Mouse (Mus musculus) forebrain, embryonic 13.5 days (tissue): ENCODE data around the gene Anxa4. TPM values are rescaled to one million over a fixed set of nuclear protein-coding genes. Genes with fewer than 3 reads are reported as not detected.

Source experiments
- ATAC-seq: fragments of 200-750 bp; cut with Nextera tagmentation; 2 replicates; pipeline ENCODE4 v1.8.0; 2017
- H3K27ac ChIP-seq: fragments of 300-500 bp; sonication (generic); 2 replicates; pipeline ENCODE4 v1.5.1; 2015; ENCODE audit warnings: inconsistent platforms, mild to moderate bottlenecking, moderate library complexity
- H3K27me3 ChIP-seq: fragments of 300-500 bp; sonication (generic); 2 replicates; pipeline ENCODE4 v1.6.1; 2015; ENCODE audit warnings: mild to moderate bottlenecking, inconsistent platforms
- H3K36me3 ChIP-seq: fragments of 300-500 bp; sonication (generic); 2 replicates; pipeline ENCODE4 v1.6.1; 2015; ENCODE audit warnings: mild to moderate bottlenecking, inconsistent platforms; ENCODE audit not compliant: poor library complexity, severe bottlenecking
- H3K4me1 ChIP-seq: fragments of 300-500 bp; sonication (generic); 2 replicates; pipeline ENCODE4 v1.6.1; 2015; ENCODE audit warnings: inconsistent platforms
- H3K4me2 ChIP-seq: fragments of 300-500 bp; sonication (generic); 2 replicates; pipeline ENCODE4 v1.6.1; 2015; ENCODE audit warnings: inconsistent platforms, mild to moderate bottlenecking, moderate library complexity
- H3K4me3 ChIP-seq: fragments of 300-500 bp; sonication (generic); 2 replicates; pipeline ENCODE4 v1.5.1; 2015; ENCODE audit warnings: mild to moderate bottlenecking, inconsistent platforms
- H3K9ac ChIP-seq: fragments of 300-500 bp; sonication (generic); 2 replicates; pipeline ENCODE4 v1.6.1; 2015; ENCODE audit warnings: mild to moderate bottlenecking, inconsistent platforms
- H3K9me3 ChIP-seq: fragments of 300-500 bp; sonication (generic); replicated peaks from 2 replicates; pipeline ENCODE4 v1.6.1; 2016; ENCODE audit warnings: inconsistent platforms
- WGBS: fragments of 180-500 bp; shearing (Covaris S2); methylation state at CpG from one replicate; pipeline ENCODE4 v1.1.7; 2015; 5-methylcytosine and 5-hydroxymethylcytosine counted together
- polyA plus RNA-seq: library from polyadenylated mRNA; unstranded; fragments of >200 nt; fragmentation: Nextera tagmentation; extraction: Ambion mirVana; gene quantifications from 2 replicates; pipeline ENCODE4 v1.2.1, GENCODE M21; 2015

The Anxa4 gene
- polyA plus RNA-seq, 1 experiment from 2014 or later, result 2.9 TPM

DNA sequence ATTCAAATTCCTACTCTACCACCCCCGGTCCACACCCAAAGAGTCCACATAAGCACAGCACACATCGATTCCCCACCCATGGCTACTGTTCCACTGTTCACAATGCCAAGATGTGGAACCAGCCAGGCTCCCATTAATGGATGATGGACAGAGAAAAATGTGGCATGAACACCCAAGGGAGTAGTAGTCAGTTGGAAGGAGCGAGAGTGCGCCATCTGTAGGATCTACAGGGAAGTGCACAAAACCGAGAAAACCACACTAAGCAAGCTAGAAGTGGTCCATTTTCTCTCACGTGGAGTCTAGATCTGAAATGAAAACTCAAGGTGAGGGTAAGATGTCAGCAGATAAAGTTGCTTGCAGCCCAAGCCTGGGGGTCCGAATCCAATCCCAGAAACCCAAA, 27.3 kb upstream of the Anxa4 start:
- Histone ChIP-seq H3K4me1 (peaks cover 8% of the 10 kb centered on the region), H3K36me3 (no peaks in the 10 kb centered on the region), H3K27me3 (peaks cover 11% of the 10 kb centered on the region; the same call in 1 of the 2 replicates), H3K4me3 (no peak overlapping the region), H3K9me3 (no peaks in the 10 kb centered on the region), H3K9ac (no peak overlapping the region), H3K27ac (no peak overlapping the region), H3K4me2 (no peak overlapping the region)
- WGBS, result 64% methylated on average over 7 of the region's 7 CpGs
- ATAC-seq, result no peak

DNA sequence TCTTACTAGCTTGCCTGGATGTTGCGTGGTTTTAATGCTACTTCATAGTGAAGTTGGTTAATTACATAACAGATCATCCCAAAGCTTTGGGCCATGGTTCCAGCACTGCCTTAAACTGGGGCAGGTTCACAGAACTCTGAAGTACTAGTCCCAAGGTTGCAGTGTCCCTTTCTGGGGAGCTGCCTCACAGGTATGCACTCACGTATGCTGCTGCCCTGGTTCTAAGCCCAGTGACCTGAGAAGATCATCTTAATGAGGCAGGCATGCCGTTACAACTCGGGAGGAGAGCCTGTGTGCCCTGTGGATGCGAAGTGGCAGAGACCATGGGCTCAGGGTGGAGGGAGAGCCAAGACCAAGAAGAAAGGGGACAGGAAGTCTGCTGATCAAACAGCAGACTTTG, 26.5 kb upstream of the Anxa4 start:
- H3K4me3 ChIP-seq, result no peak overlapping the region
- H3K36me3 ChIP-seq, result no peaks in the 10 kb centered on the region
- no peak overlapping the region for H3K4me2 ChIP-seq
- no peak overlapping the region for H3K27ac ChIP-seq
- H3K4me1 ChIP-seq, result peaks cover 15% of the 10 kb centered on the region
- H3K9ac ChIP-seq, result no peak overlapping the region
- WGBS, result 79% methylated on average over 5 of the region's 5 CpGs
- H3K9me3 ChIP-seq, result no peaks in the 10 kb centered on the region
- H3K27me3 ChIP-seq, result peaks cover 11% of the 10 kb centered on the region; the same call in 1 of the 2 replicates
- ATAC-seq, result no peak

DNA sequence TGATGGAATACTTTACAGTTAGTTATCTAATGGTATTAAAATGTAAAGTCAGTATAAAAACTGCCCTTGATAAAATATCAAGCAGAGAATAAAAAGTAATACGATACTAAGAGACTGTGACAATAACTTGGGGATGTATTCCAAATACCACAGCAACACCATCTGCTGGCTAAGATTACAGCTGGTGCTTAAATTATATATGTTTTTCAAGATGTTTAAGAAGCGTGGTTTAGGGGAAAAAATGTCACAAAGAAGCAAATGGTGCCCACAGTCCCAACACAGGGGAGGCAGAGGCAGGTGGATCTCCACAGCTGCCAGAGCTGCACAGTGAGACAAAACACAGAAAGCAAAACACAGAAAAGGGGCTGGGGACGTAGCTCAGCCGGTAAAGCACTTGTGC, 25.5 kb upstream of the Anxa4 start:
- H3K9ac ChIP-seq, result no peak overlapping the region
- no peak overlapping the region for H3K4me2 ChIP-seq
- ATAC-seq, result no peak
- peaks cover 16% of the 10 kb centered on the region for H3K4me1 ChIP-seq
- H3K36me3 ChIP-seq, result no peaks in the 10 kb centered on the region
- H3K27ac ChIP-seq, result no peak overlapping the region
- WGBS, result 85% methylated on average over 4 of the region's 4 CpGs
- no peaks in the 10 kb centered on the region for H3K9me3 ChIP-seq
- no peak overlapping the region for H3K4me3 ChIP-seq
- H3K27me3 ChIP-seq, result peaks cover 11% of the 10 kb centered on the region; the same call in 1 of the 2 replicates

DNA sequence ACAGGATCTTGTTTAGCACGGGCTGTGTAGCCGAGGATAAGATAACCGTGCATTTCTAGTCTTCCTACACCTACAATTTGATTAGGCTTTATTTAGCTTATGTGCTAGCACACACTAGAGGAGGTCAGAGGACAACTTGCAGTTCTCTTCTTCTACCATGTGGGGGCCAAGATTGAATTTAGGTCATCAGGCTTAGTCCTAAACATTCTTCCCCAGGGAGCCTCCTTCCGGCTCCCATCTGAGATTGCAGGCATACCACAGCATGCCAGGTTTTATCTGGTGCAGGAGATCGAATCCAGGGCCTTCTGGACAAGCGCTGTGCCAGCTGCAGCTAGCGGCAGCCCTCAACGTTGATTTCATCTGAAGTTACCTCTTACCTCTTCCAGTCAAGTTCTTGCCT, 23.2 kb upstream of the Anxa4 start:
- Histone ChIP-seq H3K4me3 (no peak overlapping the region), H3K9ac (no peak overlapping the region), H3K36me3 (no peaks in the 10 kb centered on the region), H3K27me3 (no peaks in the 10 kb centered on the region), H3K4me1 (peaks cover 10% of the 10 kb centered on the region), H3K27ac (no peak overlapping the region), H3K9me3 (no peaks in the 10 kb centered on the region), H3K4me2 (no peak overlapping the region)
- WGBS, result 20% methylated on average over 8 of the region's 8 CpGs
- no peak for ATAC-seq

DNA sequence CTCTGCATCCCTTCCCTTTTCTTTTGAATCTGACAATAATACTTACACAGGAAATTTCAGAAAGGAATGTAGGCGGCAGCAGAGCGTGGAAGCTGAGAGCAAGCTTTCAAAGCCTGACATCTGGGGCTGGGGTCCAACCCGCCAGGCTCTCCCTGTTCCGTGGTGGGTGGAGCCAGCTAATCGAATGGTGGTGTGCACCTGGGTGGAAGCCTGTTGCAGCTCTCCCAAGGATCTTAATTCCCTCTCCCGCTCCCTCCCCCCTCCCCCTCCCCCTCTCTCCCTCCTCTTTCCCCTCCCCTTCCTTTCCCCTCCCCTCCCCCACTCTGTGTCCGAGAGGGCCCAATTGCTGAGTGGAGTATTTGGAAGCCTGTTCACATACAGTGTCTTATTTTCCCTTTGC, 22.1 kb upstream of the Anxa4 start:
- peak overlapping the region; percentile 15; the same call in 1 of the 2 replicates for H3K4me2 ChIP-seq
- H3K9me3 ChIP-seq, result no peaks in the 10 kb centered on the region
- H3K36me3 ChIP-seq, result no peaks in the 10 kb centered on the region
- H3K27ac ChIP-seq, result no peak overlapping the region
- H3K4me1 ChIP-seq, result peaks cover 10% of the 10 kb centered on the region
- H3K9ac ChIP-seq, result no peak overlapping the region
- H3K4me3 ChIP-seq, result no peak overlapping the region
- H3K27me3 ChIP-seq, result no peaks in the 10 kb centered on the region
- 6% methylated on average over 7 of the region's 7 CpGs for WGBS
- ATAC-seq, result no peak

- no peak for ATAC-seq
- H3K27me3 ChIP-seq, result no peaks in the 10 kb centered on the region
- no peak overlapping the region for H3K4me2 ChIP-seq
- no peak overlapping the region for H3K4me3 ChIP-seq
- no peak overlapping the region for H3K9ac ChIP-seq
- 42% methylated on average over 3 of the region's 3 CpGs for WGBS
- H3K4me1 ChIP-seq, result peaks cover 10% of the 10 kb centered on the region
- H3K9me3 ChIP-seq, result no peaks in the 10 kb centered on the region
- no peak overlapping the region for H3K27ac ChIP-seq
- H3K36me3 ChIP-seq, result no peaks in the 10 kb centered on the region
Measured at GRCm38 (mm10) chr6:86814926-86815325, 21.5 kb upstream of the Anxa4 start.

GRCm38 (mm10) chr6:86813341-86813740, 20.0 kb upstream of the Anxa4 start:
- no peak for ATAC-seq
- Histone ChIP-seq H3K4me2 (no peak overlapping the region), H3K4me1 (peaks cover 10% of the 10 kb centered on the region), H3K9me3 (no peaks in the 10 kb centered on the region), H3K9ac (no peak overlapping the region), H3K27me3 (0 out of 2 replicates have a peak, but pooled peaks cover under 1% of the 10 kb centered on the region), H3K4me3 (no peak overlapping the region), H3K27ac (no peak overlapping the region), H3K36me3 (no peaks in the 10 kb centered on the region)
- WGBS, result 19% methylated on average over 3 of the region's 3 CpGs

GRCm38 (mm10) chr6:86812919-86813318, 19.5 kb upstream of the Anxa4 start:
- Histone ChIP-seq H3K27me3 (0 out of 2 replicates have a peak, but pooled peaks cover 4% of the 10 kb centered on the region), H3K36me3 (no peaks in the 10 kb centered on the region), H3K4me1 (peaks cover 10% of the 10 kb centered on the region), H3K4me3 (no peak overlapping the region), H3K9ac (no peak overlapping the region), H3K9me3 (no peaks in the 10 kb centered on the region), H3K27ac (no peak overlapping the region), H3K4me2 (no peak overlapping the region)
- ATAC-seq, result no peak
- WGBS, result 66% methylated on average over 4 of the region's 4 CpGs

- Histone ChIP-seq H3K27me3 (0 out of 2 replicates have a peak, but pooled peaks cover 4% of the 10 kb centered on the region), H3K9ac (no peak overlapping the region), H3K4me3 (no peak overlapping the region), H3K27ac (no peak overlapping the region), H3K9me3 (no peaks in the 10 kb centered on the region), H3K36me3 (no peaks in the 10 kb centered on the region), H3K4me1 (no peaks in the 10 kb centered on the region), H3K4me2 (no peak overlapping the region)
- no peak for ATAC-seq
- 4% methylated on average over 5 of the region's 5 CpGs for WGBS
Measured at GRCm38 (mm10) chr6:86806455-86807086, 13.2 kb upstream of the Anxa4 start.

GRCm38 (mm10) chr6:86804646-86805045, 11.3 kb upstream of the Anxa4 start:
- Histone ChIP-seq H3K4me3 (no peak overlapping the region), H3K36me3 (no peaks in the 10 kb centered on the region), H3K9me3 (no peaks in the 10 kb centered on the region), H3K4me1 (no peaks in the 10 kb centered on the region), H3K4me2 (no peak overlapping the region), H3K27me3 (0 out of 2 replicates have a peak, but pooled peaks cover 4% of the 10 kb centered on the region), H3K9ac (no peak overlapping the region), H3K27ac (no peak overlapping the region)
- WGBS, result 77% methylated on average over 3 of the region's 3 CpGs
- no peak for ATAC-seq

- no peak for ATAC-seq
- Histone ChIP-seq H3K36me3 (no peaks in the 10 kb centered on the region), H3K4me2 (no peak overlapping the region), H3K4me1 (no peaks in the 10 kb centered on the region), H3K4me3 (no peak overlapping the region), H3K27me3 (no peaks in the 10 kb centered on the region), H3K9ac (no peak overlapping the region), H3K27ac (no peak overlapping the region; the same call in 1 of the 2 replicates), H3K9me3 (no peaks in the 10 kb centered on the region)
- 52% methylated on average over 11 of the region's 11 CpGs for WGBS
Measured at GRCm38 (mm10) chr6:86801431-86801830, 8.0 kb upstream of the Anxa4 start.

DNA sequence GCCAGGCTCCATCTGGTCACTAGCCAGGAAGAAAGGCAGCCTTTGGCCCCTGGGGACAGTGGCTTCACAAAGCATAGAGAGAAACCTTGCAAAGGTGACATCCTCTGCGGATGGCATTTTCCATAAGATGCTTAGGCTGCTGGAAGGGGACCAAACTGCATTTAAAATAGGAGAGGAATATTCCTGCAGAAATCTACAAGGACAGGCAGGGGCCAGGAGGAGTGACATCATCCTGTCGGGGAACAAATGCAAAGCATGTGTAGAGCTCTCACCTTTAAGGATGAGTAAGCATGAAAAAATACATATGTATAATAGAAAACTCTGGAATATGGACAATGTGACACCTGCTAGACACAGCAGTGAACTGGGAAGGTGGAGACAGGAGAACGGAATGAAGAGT, 7.1 kb upstream of the Anxa4 start:
- ATAC-seq, result no peak
- no peaks in the 10 kb centered on the region for H3K27me3 ChIP-seq
- WGBS, result 91% methylated on average over 3 of the region's 3 CpGs
- H3K4me2 ChIP-seq, result no peak overlapping the region
- H3K9ac ChIP-seq, result no peak overlapping the region
- H3K4me1 ChIP-seq, result no peaks in the 10 kb centered on the region
- H3K9me3 ChIP-seq, result no peaks in the 10 kb centered on the region
- H3K36me3 ChIP-seq, result no peaks in the 10 kb centered on the region
- H3K27ac ChIP-seq, result no peak overlapping the region
- no peak overlapping the region for H3K4me3 ChIP-seq

GRCm38 (mm10) chr6:86797455-86797854, 4.1 kb upstream of the Anxa4 start:
- H3K9me3 ChIP-seq, result no peaks in the 10 kb centered on the region
- no peak overlapping the region for H3K9ac ChIP-seq
- H3K27me3 ChIP-seq, result peaks cover 22% of the 10 kb centered on the region
- H3K36me3 ChIP-seq, result no peaks in the 10 kb centered on the region
- WGBS, result 57% methylated on average over 4 of the region's 4 CpGs
- peaks cover 16% of the 10 kb centered on the region for H3K4me1 ChIP-seq
- no peak overlapping the region for H3K4me2 ChIP-seq
- no peak overlapping the region for H3K27ac ChIP-seq
- ATAC-seq, result no peak
- H3K4me3 ChIP-seq, result no peak overlapping the region
